Mouse (Mus musculus) bone marrow macrophage, adult 2 months (primary cell): ENCODE measurements around the gene Esrrg. TPM values are rescaled to one million over a fixed set of nuclear protein-coding genes. Genes with fewer than 3 reads are reported as not detected.

Source experiments
- H3K27ac ChIP-seq: 2 replicates; pipeline ENCODE4 v1.5.1; 2012; ENCODE audit warnings: low read depth, low read length; ENCODE audit not compliant: insufficient read depth
- H3K4me1 ChIP-seq: 2 replicates; pipeline ENCODE4 v1.6.1; 2012; ENCODE audit warnings: low read length; ENCODE audit not compliant: control insufficient read depth, insufficient read depth
- H3K4me3 ChIP-seq: 2 replicates; pipeline ENCODE4 v1.5.1; 2012; ENCODE audit warnings: mild to moderate bottlenecking, low read length, moderate library complexity; ENCODE audit not compliant: insufficient read depth
- CTCF ChIP-seq: IDR thresholded peaks from 2 replicates; pipeline ENCODE4 v1.5.1; 2012; ENCODE audit warnings: low read depth, mild to moderate bottlenecking, low read length, moderate library complexity
- POLR2A ChIP-seq: IDR thresholded peaks from 2 replicates; pipeline ENCODE4 v1.6.1; 2012; ENCODE audit warnings: mild to moderate bottlenecking, low read depth, low read length, borderline replicate concordance
- polyA plus RNA-seq: library from polyadenylated mRNA; stranded (reverse); fragments of >200 nt; gene quantifications from 2 replicates; pipeline ENCODE4 v1.2.4, GENCODE M21; 2012; ENCODE audit not compliant: missing spikeins, insufficient read depth, insufficient read length

Gene Esrrg
- polyA plus RNA-seq, 1 experiment, result not detected

GRCm38 (mm10) chr1:187645258-187645657, 36.7 kb downstream of the Esrrg start:
- TF ChIP-seq CTCF, result no peak
- no peak for TF ChIP-seq POLR2A
- no peaks in the 10 kb centered on the region for H3K4me1 ChIP-seq

GRCm38 (mm10) chr1:187648551-187648950, 40.0 kb downstream of the Esrrg start:
- Histone ChIP-seq H3K4me3 (no peak overlapping the region), H3K4me1 (no peaks in the 10 kb centered on the region), H3K27ac (no peak overlapping the region)
- TF ChIP-seq CTCF, result no peak
- no peak for TF ChIP-seq POLR2A

More at GRCm38 (mm10) chr1:187645258-187645657, 36.7 kb downstream of the Esrrg start:
- Histone ChIP-seq H3K27ac (no peak overlapping the region), H3K4me3 (no peak overlapping the region)

GRCm38 (mm10) chr1:187649871-187650270, 41.3 kb downstream of the Esrrg start:
- no peaks in the 10 kb centered on the region for H3K4me1 ChIP-seq
- H3K27ac ChIP-seq, result no peak overlapping the region
- no peak for TF ChIP-seq POLR2A
- TF ChIP-seq CTCF, result no peak
- no peak overlapping the region for H3K4me3 ChIP-seq

GRCm38 (mm10) chr1:187650786-187651687, 42.4 kb downstream of the Esrrg start:
- Histone ChIP-seq H3K4me3 (no peak overlapping the region), H3K4me1 (no peaks in the 10 kb centered on the region), H3K27ac (no peak overlapping the region)
- TF ChIP-seq POLR2A, result no peak
- no peak for TF ChIP-seq CTCF

GRCm38 (mm10) chr1:187651688-187652241, 43.2 kb downstream of the Esrrg start:
- Histone ChIP-seq H3K4me3 (no peak overlapping the region), H3K4me1 (no peaks in the 10 kb centered on the region), H3K27ac (no peak overlapping the region)
- no peak for TF ChIP-seq CTCF
- no peak for TF ChIP-seq POLR2A

GRCm38 (mm10) chr1:187652445-187652844, 43.9 kb downstream of the Esrrg start:
- no peak for TF ChIP-seq CTCF
- no peak for TF ChIP-seq POLR2A
- no peak overlapping the region for H3K4me3 ChIP-seq

GRCm38 (mm10) chr1:187653390-187653789, 44.8 kb downstream of the Esrrg start:
- Histone ChIP-seq H3K4me3 (no peak overlapping the region), H3K4me1 (no peaks in the 10 kb centered on the region), H3K27ac (no peak overlapping the region)
- no peak for TF ChIP-seq POLR2A
- no peak for TF ChIP-seq CTCF

More at GRCm38 (mm10) chr1:187652445-187652844, 43.9 kb downstream of the Esrrg start:
- H3K27ac ChIP-seq, result no peak overlapping the region
- H3K4me1 ChIP-seq, result no peaks in the 10 kb centered on the region

- Histone ChIP-seq H3K27ac (no peak overlapping the region), H3K4me3 (no peak overlapping the region)
These were observed 52.4 kb downstream of the Esrrg start for GRCm38 (mm10) chr1:187660963-187661362.

GRCm38 (mm10) chr1:187662083-187662609, 53.6 kb downstream of the Esrrg start:
- Histone ChIP-seq H3K4me3 (no peak overlapping the region), H3K27ac (no peak overlapping the region), H3K4me1 (no peaks in the 10 kb centered on the region)
- TF ChIP-seq CTCF (no peak), POLR2A (no peak)

More at GRCm38 (mm10) chr1:187660963-187661362, 52.4 kb downstream of the Esrrg start:
- H3K4me1 ChIP-seq, result no peaks in the 10 kb centered on the region
- TF ChIP-seq CTCF, result no peak
- TF ChIP-seq POLR2A, result no peak

GRCm38 (mm10) chr1:187663376-187663775, 54.8 kb downstream of the Esrrg start:
- H3K4me1 ChIP-seq, result no peaks in the 10 kb centered on the region
- no peak overlapping the region for H3K4me3 ChIP-seq
- no peak for TF ChIP-seq CTCF
- no peak for TF ChIP-seq POLR2A
- no peak overlapping the region for H3K27ac ChIP-seq
